Mouse (Mus musculus) midbrain, postnatal 0 days (tissue): Measurements from ENCODE around the gene Endou. TPM values are rescaled to one million over a fixed set of nuclear protein-coding genes. Genes with fewer than 3 reads are reported as not detected.

Experiments used
- ATAC-seq: fragments of 200-750 bp; cut with Nextera tagmentation; 2 replicates; pipeline ENCODE4 v1.8.0; 2017; ENCODE audit warnings: moderate number of reproducible peaks, mild to moderate bottlenecking, moderate TSS enrichment, moderate library complexity; ENCODE audit not compliant: low FRiP score
- DNase-seq: peaks from one replicate; pipeline ENCODE4 v3.0.0-alpha.2; 2015; ENCODE audit warnings: low spot score
- H3K27ac ChIP-seq: fragments of 300-500 bp; sonication (generic); 2 replicates; pipeline ENCODE4 v1.5.1; 2014; ENCODE audit warnings: low read depth, mild to moderate bottlenecking, low read length, mixed read lengths
- H3K27me3 ChIP-seq: fragments of 300-500 bp; sonication (generic); 2 replicates; pipeline ENCODE4 v1.6.1; 2014; ENCODE audit warnings: low read length, control low read depth, mixed read lengths; ENCODE audit not compliant: insufficient read depth
- H3K36me3 ChIP-seq: fragments of 300-500 bp; sonication (generic); 2 replicates; pipeline ENCODE4 v1.6.1; 2014; ENCODE audit warnings: low read length, control low read depth, mixed read lengths; ENCODE audit not compliant: insufficient read depth
- H3K4me1 ChIP-seq: fragments of 300-500 bp; sonication (generic); 2 replicates; pipeline ENCODE4 v1.6.1; 2014; ENCODE audit warnings: mild to moderate bottlenecking, control low read depth, antibody characterized with exemption, low read length, mixed read lengths; ENCODE audit not compliant: insufficient read depth
- H3K4me2 ChIP-seq: fragments of 300-500 bp; sonication (generic); 2 replicates; pipeline ENCODE4 v1.6.1; 2014; ENCODE audit warnings: low read depth, mild to moderate bottlenecking, low read length, mixed read lengths; ENCODE audit not compliant: poor library complexity, severe bottlenecking
- H3K4me3 ChIP-seq: fragments of 300-500 bp; sonication (generic); 2 replicates; pipeline ENCODE4 v1.5.1; 2014; ENCODE audit warnings: low read depth, mild to moderate bottlenecking, low read length, moderate library complexity
- H3K9ac ChIP-seq: fragments of 300-500 bp; sonication (generic); replicated peaks from 2 replicates; pipeline ENCODE4 v1.6.1; 2014; ENCODE audit warnings: mild to moderate bottlenecking, low read length, moderate library complexity, mixed read lengths; ENCODE audit not compliant: poor library complexity, severe bottlenecking
- H3K9me3 ChIP-seq: fragments of 300-500 bp; sonication (generic); 2 replicates; pipeline ENCODE4 v1.6.1; 2016; ENCODE audit warnings: low read length, control low read depth
- CTCF ChIP-seq: IDR thresholded peaks from 2 replicates; pipeline ENCODE4 v1.5.1; 2016; ENCODE audit warnings: antibody characterized with exemption, mild to moderate bottlenecking
- WGBS: fragments of 180-500 bp; shearing (Covaris S2); extraction: QIAGEN DNeasy Blood & Tissue Kit; methylation state at CpG from one replicate; pipeline ENCODE4 v1.1.7; 2014; 5-methylcytosine and 5-hydroxymethylcytosine counted together
- polyA plus RNA-seq: library from polyadenylated mRNA; unstranded; fragments of >200 nt; fragmentation: Nextera tagmentation; extraction: Ambion mirVana; gene quantifications from 2 replicates; pipeline ENCODE4 v1.2.1, GENCODE M21; 2015
- total RNA-seq: library from RNA; depleted of rRNA; stranded (reverse); fragments of >200 nt; gene quantifications from 2 replicates; pipeline ENCODE4 v1.2.3, GENCODE M21; 2014

The Endou gene
- total and polyA plus RNA-seq, 2 experiments from 2014 or later: 0.20 to 0.66 TPM

DNA sequence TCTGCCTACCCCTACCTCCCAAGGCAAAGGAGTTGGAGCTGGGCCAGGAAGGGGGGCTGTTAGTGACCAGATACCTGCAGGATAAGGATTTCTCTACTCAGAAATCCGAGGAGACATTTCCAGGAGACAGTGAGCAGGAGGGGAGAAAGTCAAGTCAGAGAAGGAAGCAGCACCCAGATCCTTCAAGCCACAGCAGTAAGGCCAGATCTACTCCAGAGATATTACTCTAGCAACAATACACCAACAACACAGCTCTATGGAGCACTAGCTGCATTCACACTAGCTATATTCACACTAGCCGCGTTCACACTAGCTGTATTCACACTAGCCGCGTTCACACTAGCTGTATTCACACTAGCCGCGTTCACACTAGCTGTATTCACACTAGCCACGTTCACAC lies 16.1 kb downstream of the Endou start:
- no peak for ATAC-seq
- WGBS: 91% methylated on average over 8 of the region's 8 CpGs
- Histone ChIP-seq H3K27me3 (no peaks in the 10 kb centered on the region; the same call in 1 of the 2 replicates), H3K9me3 (no peaks in the 10 kb centered on the region), H3K36me3 (no peaks in the 10 kb centered on the region), H3K27ac (no peak overlapping the region), H3K4me2 (no peak overlapping the region), H3K4me3 (no peak overlapping the region), H3K4me1 (no peaks in the 10 kb centered on the region), H3K9ac (no peak overlapping the region)
- no peak for DNase-seq
- no peak for TF ChIP-seq CTCF

DNA sequence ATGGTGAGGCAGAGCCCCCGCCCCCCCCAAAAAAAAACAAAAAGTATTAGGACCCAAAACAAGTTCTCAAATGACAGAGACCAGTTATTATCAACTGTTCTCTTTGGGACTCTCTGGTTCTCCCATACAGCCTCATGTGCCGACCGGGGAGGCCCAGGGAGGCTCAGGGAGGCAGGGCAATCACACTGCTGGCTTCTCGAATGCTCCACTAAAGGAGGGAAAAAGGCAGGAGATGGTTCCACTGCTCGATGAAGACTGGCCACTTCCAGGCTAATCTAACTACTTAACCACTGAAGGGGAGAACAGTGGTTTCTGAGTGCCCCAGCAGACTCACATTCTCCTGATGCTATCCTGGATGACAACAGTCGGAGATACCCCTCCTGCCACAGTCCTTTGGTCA lies 18.6 kb downstream of the Endou start:
- WGBS: 74% methylated on average over 6 of the region's 6 CpGs
- H3K9ac ChIP-seq: no peak overlapping the region
- H3K4me1 ChIP-seq: no peaks in the 10 kb centered on the region
- TF ChIP-seq CTCF: no peak
- H3K9me3 ChIP-seq: no peaks in the 10 kb centered on the region
- H3K27ac ChIP-seq: no peak overlapping the region
- no peak for ATAC-seq
- no peak for DNase-seq
- no peak overlapping the region for H3K4me3 ChIP-seq
- no peak overlapping the region for H3K4me2 ChIP-seq
- no peaks in the 10 kb centered on the region for H3K36me3 ChIP-seq
- H3K27me3 ChIP-seq: no peaks in the 10 kb centered on the region

GRCm38 (mm10) chr15:97710906-97711305 lies 20.2 kb downstream of the Endou start:
- ATAC-seq (no peak), DNase-seq (no peak)
- H3K36me3 ChIP-seq: no peaks in the 10 kb centered on the region
- 72% methylated on average over 6 of the region's 6 CpGs for WGBS
- H3K4me3 ChIP-seq: no peak overlapping the region
- no peaks in the 10 kb centered on the region for H3K27me3 ChIP-seq
- no peak for TF ChIP-seq CTCF
- H3K4me2 ChIP-seq: no peak overlapping the region
- no peak overlapping the region for H3K9ac ChIP-seq
- H3K9me3 ChIP-seq: no peaks in the 10 kb centered on the region
- H3K27ac ChIP-seq: no peak overlapping the region
- H3K4me1 ChIP-seq: no peaks in the 10 kb centered on the region; the same call in 1 of the 2 replicates

- Histone ChIP-seq H3K9me3 (no peaks in the 10 kb centered on the region), H3K4me3 (peak within 1 kb of the TSS; percentile 90), H3K36me3 (peaks cover 13% of the 10 kb centered on the region; the same call in 1 of the 2 replicates), H3K27me3 (no peaks in the 10 kb centered on the region), H3K9ac (peak within 1 kb of the TSS; percentile 91), H3K4me2 (peak within 1 kb of the TSS; percentile 54), H3K27ac (0 out of 2 replicates have a peak within 1 kb of the TSS, but pooled peaks have one; percentile 28), H3K4me1 (no peaks in the 10 kb centered on the region; the same call in 1 of the 2 replicates)
- WGBS: under 1% methylated on average over 69 of the region's 71 CpGs
- ATAC-seq (peak; percentile 84), DNase-seq (peak; percentile 89)
- TF ChIP-seq CTCF: no peak
These were observed 25.7 kb downstream of the Endou start, which contains the start of gene Rpap3 for GRCm38 (mm10) chr15:97705211-97706050. Rpap3 (minus strand) TSS chr15:97705825.

GRCm38 (mm10) chr15:97696616-97697015 lies 34.5 kb downstream of the Endou start:
- Histone ChIP-seq H3K9me3 (no peaks in the 10 kb centered on the region), H3K27me3 (no peaks in the 10 kb centered on the region), H3K4me2 (no peak overlapping the region), H3K36me3 (peaks cover 65% of the 10 kb centered on the region), H3K4me3 (no peak overlapping the region), H3K4me1 (no peaks in the 10 kb centered on the region), H3K9ac (no peak overlapping the region), H3K27ac (no peak overlapping the region)
- DNase-seq (no peak), ATAC-seq (no peak)
- TF ChIP-seq CTCF: no peak
- WGBS: 86% methylated on average over 10 of the region's 10 CpGs

DNA sequence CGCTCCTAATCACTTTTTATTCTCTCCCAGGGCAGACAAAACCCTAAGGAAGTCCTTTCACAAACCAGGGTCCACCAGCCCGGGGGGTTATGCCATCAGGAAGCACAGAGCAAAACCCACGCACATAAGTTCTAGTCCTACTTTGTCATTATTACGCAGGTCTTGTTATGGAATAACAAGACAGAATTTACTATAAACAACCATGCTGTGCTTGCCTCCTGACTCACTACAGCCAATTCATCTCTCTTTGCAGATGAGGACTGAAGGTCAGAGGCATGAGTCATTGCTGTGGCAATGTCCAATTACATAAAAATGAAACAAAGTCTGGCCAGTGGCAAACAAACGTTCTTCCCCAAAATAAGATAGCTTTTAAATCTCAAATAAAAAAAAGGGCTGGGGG lies 37.7 kb downstream of the Endou start:
- WGBS: 90% methylated on average over 5 of the region's 5 CpGs
- Histone ChIP-seq H3K27ac (no peak overlapping the region), H3K4me2 (no peak overlapping the region), H3K9me3 (no peaks in the 10 kb centered on the region), H3K4me1 (no peaks in the 10 kb centered on the region), H3K27me3 (no peaks in the 10 kb centered on the region), H3K9ac (no peak overlapping the region), H3K4me3 (no peak overlapping the region), H3K36me3 (peaks cover 45% of the 10 kb centered on the region)
- ATAC-seq (no peak), DNase-seq (no peak)
- TF ChIP-seq CTCF: no peak
